Mouse (Mus musculus) T-cell, adult 66 days (primary cell): ENCODE data around the gene Mtmr11. TPM values are rescaled to one million over a fixed set of nuclear protein-coding genes. Genes with fewer than 3 reads are reported as not detected.

Experiments
- total RNA-seq, 2 experiments: library from RNA; stranded (reverse); gene quantifications; 3 replicates in 1 of 2; 4 replicates in 1 of 2; pipeline ENCODE4 v1.2.4; 2023

Gene Mtmr11
- total RNA-seq, result 1 to 10 TPM; 3.1 to 3.6 TPM

GRCm38 (mm10) chr3:96161869-96162840 is at the start of gene Mtmr11:
Mtmr11 (plus strand) TSS chr3:96162004.

GRCm38 (mm10) chr3:96172197-96173178 is 10.7 kb downstream of the Mtmr11 start, which contains the start of gene Sf3b4:
Sf3b4 (plus strand) TSS chr3:96172332.

GRCm38 (mm10) chr3:96180727-96181477 is 19.1 kb downstream of the Mtmr11 start, which contains the start of gene Sv2a:
Sv2a (plus strand) TSS chr3:96181151.

GRCm38 (mm10) chr3:96219661-96220130 is 57.9 kb downstream of the Mtmr11 start, which contains the start of the genes Bola1 and Hist2h2ab:
Bola1 (minus strand) TSS chr3:96219709.
Hist2h2ab (plus strand) TSS chr3:96219865.

GRCm38 (mm10) chr3:96220765-96221639 is 59.2 kb downstream of the Mtmr11 start, which contains the start of the genes Hist2h2ac and Hist2h2be:
Hist2h2ac (minus strand) TSS chr3:96220880.
Hist2h2be (plus strand) TSS chr3:96221119.

Other genes starting within 250 kb of the Mtmr11 start
- gene Anp32e, start 232.8 kb upstream of the Mtmr11 start, total RNA-seq, result 100 to 1,000 TPM; 102 to 115 TPM
- 10 to 100 TPM; 28.1 to 40.0 TPM for gene Plekho1, start 166.0 kb upstream of the Mtmr11 start, total RNA-seq
- gene Vps45, start 103.5 kb upstream of the Mtmr11 start, total RNA-seq, result 10 to 100 TPM in 1 of 2 experiments, 1 to 10 TPM in 1; 9.4 to 19.2 TPM
- gene Otud7b, start 57.5 kb upstream of the Mtmr11 start, total RNA-seq, result 10 to 100 TPM; 18.1 to 27.4 TPM
- 10 to 100 TPM; 80.9 to 82.9 TPM for gene Sf3b4, start 10.3 kb downstream of the Mtmr11 start, total RNA-seq
- gene Sv2a, start 19.1 kb downstream of the Mtmr11 start, total RNA-seq, result 1 to 10 TPM; 4.0 to 6.6 TPM
- gene Bola1, start 57.7 kb downstream of the Mtmr11 start, total RNA-seq, result 1 to 10 TPM; 7.1 to 8.5 TPM
- 1 to 10 TPM; 3.0 to 5.2 TPM for gene Hist2h2ab, start 57.9 kb downstream of the Mtmr11 start, total RNA-seq
- 10 to 100 TPM; 68.9 to 78.6 TPM for gene Hist2h2ac, start 58.9 kb downstream of the Mtmr11 start, total RNA-seq
- gene Hist2h2be, start 59.1 kb downstream of the Mtmr11 start, total RNA-seq, result 1 to 10 TPM; 3.0 to 3.7 TPM
- gene Hist2h3c2, start 77.1 kb downstream of the Mtmr11 start, total RNA-seq, result 10 to 100 TPM in 1 of 2 experiments, 1 to 10 TPM in 1; 4.5 to 37.9 TPM
- 100 to 1,000 TPM; 364 to 479 TPM for gene Hist2h2aa2, start 78.3 kb downstream of the Mtmr11 start, total RNA-seq
- 1 to 10 TPM in 1 of 2 experiments, not detected in 1; 5.6 TPM for gene Hist2h2aa1, start 83.5 kb downstream of the Mtmr11 start, total RNA-seq
- gene Hist2h3c1, start 84.7 kb downstream of the Mtmr11 start, total RNA-seq, result not detected
- gene Hist2h4, start 101.3 kb downstream of the Mtmr11 start, total RNA-seq, result 10 to 100 TPM; 49.6 to 70.8 TPM
- gene Hist2h3b, start 106.7 kb downstream of the Mtmr11 start, total RNA-seq, result 100 to 1,000 TPM in 1 of 2 experiments, 10 to 100 TPM in 1; 86.0 to 219 TPM
- gene Hist2h2bb, start 107.7 kb downstream of the Mtmr11 start, total RNA-seq, result 100 to 1,000 TPM; 184 to 294 TPM
- not detected for gene Fcgr1, start 132.0 kb downstream of the Mtmr11 start, total RNA-seq